Comparison of ENCODE assay signal across 8 mouse cellular contexts in genomic region chr16:30024681-30025262, GRCm38 (mm10). TPM values are rescaled to one million over a fixed set of nuclear protein-coding genes. Genes with fewer than 3 reads are reported as not detected.
DNase-seq lines count a peak whose midpoint lies in the region; ATAC-seq and TF ChIP-seq lines count a peak whose summit lies in the region.

No protein-coding gene starts in this region.

- H3K9me3 ChIP-seq in heart, embryonic 16.5 days (replicated peaks; ENCODE audit: control insufficient read depth, low read length), result no peaks in the 10 kb centered on the region
- no peaks in the 10 kb centered on the region for H3K9me3 ChIP-seq in hindbrain, embryonic 13.5 days
- H3K9me3 ChIP-seq in hindbrain, postnatal 0 days (ENCODE audit: low read length), result no peaks in the 10 kb centered on the region

- peak; percentile 19 to 72 for DNase-seq in left cerebral cortex, adult 8-10 months (ENCODE audit: low spot score in 2 of 2)
- no peak for DNase-seq in left cerebral cortex, adult 11 months (ENCODE audit: low spot score)
- peak; percentile 63 to 75 for DNase-seq in urinary bladder, postnatal 36 days (ENCODE audit: low spot score in 2 of 2)
- no peak for DNase-seq in hindbrain, postnatal 0 days (ENCODE audit: low spot score)

- 46% methylated on average over 9 of the region's 9 CpGs for WGBS in heart, embryonic 16.5 days
- 76% methylated on average over 9 of the region's 9 CpGs for WGBS in hindbrain, embryonic 13.5 days
- 79% methylated on average over 9 of the region's 9 CpGs for WGBS in hindbrain, postnatal 0 days

- no peak overlapping the region for H3K27ac ChIP-seq in heart, embryonic 16.5 days (ENCODE audit: low read length)
- no peak overlapping the region for H3K27ac ChIP-seq in hindbrain, embryonic 13.5 days
- H3K27ac ChIP-seq in hindbrain, postnatal 0 days, result no peak overlapping the region

- peaks cover 8% of the 10 kb centered on the region for H3K4me1 ChIP-seq in heart, embryonic 16.5 days (ENCODE audit: control insufficient read depth, insufficient read depth, low read length)
- peaks cover 39% of the 10 kb centered on the region for H3K4me1 ChIP-seq in hindbrain, embryonic 13.5 days (replicated peaks)
- H3K4me1 ChIP-seq in hindbrain, postnatal 0 days (ENCODE audit: insufficient read depth, low read length), result peaks cover 10% of the 10 kb centered on the region; the same call in 1 of the 2 replicates

- no peaks in the 10 kb centered on the region for H3K27me3 ChIP-seq in heart, embryonic 16.5 days (ENCODE audit: control insufficient read depth, insufficient read depth, low read length)
- H3K27me3 ChIP-seq in hindbrain, embryonic 13.5 days, result peaks cover 52% of the 10 kb centered on the region
- H3K27me3 ChIP-seq in hindbrain, postnatal 0 days (ENCODE audit: insufficient read depth, low read length), result no peaks in the 10 kb centered on the region

- peak; percentile 92 for ATAC-seq in activated CD4-positive, CD25-positive, alpha-beta regulatory T cell, adult 4 months
- peak; percentile 37; the same call in 1 of the 2 replicates for ATAC-seq in heart, embryonic 16.5 days (replicated peaks; ENCODE audit: extremely low read depth, insufficient read depth, low FRiP score)
- ATAC-seq in megakaryocyte-erythroid progenitor cell, adult 5-6 weeks (replicated peaks; ENCODE audit: low FRiP score, low TSS enrichment, poor library complexity, severe bottlenecking), result peak; percentile 59; the same call in 1 of the 2 replicates
- no peak for ATAC-seq in hindbrain, embryonic 13.5 days (ENCODE audit: low FRiP score)
- no peak for ATAC-seq in hindbrain, postnatal 0 days

- no peak overlapping the region for H3K9ac ChIP-seq in heart, embryonic 16.5 days (ENCODE audit: low read length)
- no peak overlapping the region for H3K9ac ChIP-seq in hindbrain, embryonic 13.5 days
- H3K9ac ChIP-seq in hindbrain, postnatal 0 days (replicated peaks; ENCODE audit: low read length), result no peak overlapping the region

- H3K4me3 ChIP-seq in heart, embryonic 16.5 days (ENCODE audit: low read length), result no peak overlapping the region
- H3K4me3 ChIP-seq in hindbrain, embryonic 13.5 days, result no peak overlapping the region
- no peak overlapping the region for H3K4me3 ChIP-seq in hindbrain, postnatal 0 days (ENCODE audit: low read length)

- no peak overlapping the region for H3K4me2 ChIP-seq in heart, embryonic 16.5 days (ENCODE audit: low read depth, low read length)
- H3K4me2 ChIP-seq in hindbrain, embryonic 13.5 days, result no peak overlapping the region
- no peak overlapping the region for H3K4me2 ChIP-seq in hindbrain, postnatal 0 days (ENCODE audit: low read depth, low read length)

- no peaks in the 10 kb centered on the region for H3K36me3 ChIP-seq in heart, embryonic 16.5 days (ENCODE audit: control insufficient read depth, insufficient read depth)
- H3K36me3 ChIP-seq in hindbrain, embryonic 13.5 days, result no peaks in the 10 kb centered on the region
- no peaks in the 10 kb centered on the region for H3K36me3 ChIP-seq in hindbrain, postnatal 0 days (ENCODE audit: insufficient read depth, low read length)

- TF ChIP-seq CTCF in hindbrain, postnatal 0 days (IDR thresholded peaks at IDR 0.05; ENCODE audit: low read depth), result no peak

RNA-seq across cellular contexts. Expression of gene Hes1, which starts 39.4 kb away (rescaled TPM):
- 10 to 100 TPM; 18.0 to 23.5 (median 18.5) TPM for total RNA-seq in left cerebral cortex, adult 8-10 months (2022)
- polyA plus RNA-seq in activated CD4-positive, CD25-positive, alpha-beta regulatory T cell, adult 4 months (2017; shearing (Covaris generic)), result not detected
- polyA plus RNA-seq in heart, embryonic 16.5 days (2015; fragmentation: Nextera tagmentation; extraction: Ambion mirVana), result 19.1 and 23.8 TPM in 2 replicates
- total RNA-seq in megakaryocyte-erythroid progenitor cell, adult 5-6 weeks (2014; fragmentation: Nextera tagmentation), result 1.5 and 6.9 TPM in 2 replicates
- 2.9 and 5.1 TPM in 2 replicates for total RNA-seq in megakaryocyte-erythroid progenitor cell, adult 5-6 weeks (2017)
- 14.6 and 19.1 TPM in 2 replicates for polyA plus RNA-seq in hindbrain, embryonic 13.5 days (2015; fragmentation: Nextera tagmentation; extraction: Ambion mirVana)
- 9.2 and 19.8 TPM in 2 replicates for total RNA-seq in hindbrain, postnatal 0 days (2014; rRNA removed)
- polyA plus RNA-seq in hindbrain, postnatal 0 days (2015; fragmentation: Nextera tagmentation; extraction: Ambion mirVana), result 10.6 and 12.5 TPM in 2 replicates

Comparison
In these comparisons a context has a peak if more than half of its experiments do, and no peak if none do; other contexts are left out.
1. DNase-seq: peak in left cerebral cortex, adult 8-10 months (2 of 2) and urinary bladder, postnatal 36 days (2 of 2); none in left cerebral cortex, adult 11 months (single experiment) and hindbrain, postnatal 0 days (single experiment).
2. ATAC-seq: peak in activated CD4-positive, CD25-positive, alpha-beta regulatory T cell, adult 4 months (single experiment), heart, embryonic 16.5 days (single experiment) and megakaryocyte-erythroid progenitor cell, adult 5-6 weeks (single experiment); none in hindbrain, embryonic 13.5 days (single experiment) and hindbrain, postnatal 0 days (single experiment).
3. RNA of gene Hes1, which starts 39.4 kb away (polyA plus RNA-seq): 19.1 to 23.8 TPM in heart, embryonic 16.5 days, 14.6 to 19.1 TPM in hindbrain, embryonic 13.5 days and 10.6 to 12.5 TPM in hindbrain, postnatal 0 days; not detected in activated CD4-positive, CD25-positive, alpha-beta regulatory T cell, adult 4 months; every median in the first group is over 10 times any median in the second.